Mouse (Mus musculus): Measurements from ENCODE around the gene Rabl6. TPM values are rescaled to one million over a fixed set of nuclear protein-coding genes. Genes with fewer than 3 reads are reported as not detected.

Gene Rabl6
- polyA plus RNA-seq (2014; fragmentation: Nextera tagmentation; extraction: Ambion mirVana), result 44.3 and 46.0 TPM in 2 replicates

- DNase-seq (ENCODE audit: low spot score) (peak; percentile 94), ATAC-seq (replicated peaks; ENCODE audit: insufficient number of reproducible peaks, low FRiP score, low TSS enrichment, low read depth) (peak; percentile 83)
- H3K4me2 ChIP-seq (ENCODE audit: low read depth, low read length), result peak within 1 kb of the TSS; percentile 62
- peak within 1 kb of the TSS; percentile 88 for H3K27ac ChIP-seq (replicated peaks; ENCODE audit: low read depth, low read length)
- peak within 1 kb of the TSS; percentile 96 for H3K9ac ChIP-seq (replicated peaks; ENCODE audit: low read length)
- H3K36me3 ChIP-seq (replicated peaks; ENCODE audit: control insufficient read depth, insufficient read depth, low read depth, low read length), result no peaks in the 10 kb centered on the region
- WGBS, result under 1% methylated on average over 76 of the region's 80 CpGs
- no peaks in the 10 kb centered on the region for H3K9me3 ChIP-seq (replicated peaks; ENCODE audit: control insufficient read depth, low read length)
- H3K4me1 ChIP-seq (ENCODE audit: control insufficient read depth, insufficient read depth, low read length), result peaks cover 2% of the 10 kb centered on the region; the same call in 1 of the 2 replicates
- H3K4me3 ChIP-seq (ENCODE audit: low read depth, low read length), result peak within 1 kb of the TSS; percentile 94
- H3K27me3 ChIP-seq (ENCODE audit: control insufficient read depth, insufficient read depth, low read length), result no peaks in the 10 kb centered on the region
Observed at GRCm38 (mm10) chr2:25607761-25608622, at the start of gene Rabl6. Gene Rabl6 (minus strand): TSS chr2:25608521.

- ATAC-seq (replicated peaks; ENCODE audit: insufficient number of reproducible peaks, low FRiP score, low TSS enrichment, low read depth), result no peak
- no peak for DNase-seq (ENCODE audit: low spot score)
- H3K27me3 ChIP-seq (ENCODE audit: control insufficient read depth, insufficient read depth, low read length), result no peaks in the 10 kb centered on the region
Observed at GRCm38 (mm10) chr2:25657652-25658051, 49.3 kb upstream of the Rabl6 start, which contains the start of gene Lcn5. Gene Lcn5 (plus strand): TSS chr2:25657952.

DNA sequence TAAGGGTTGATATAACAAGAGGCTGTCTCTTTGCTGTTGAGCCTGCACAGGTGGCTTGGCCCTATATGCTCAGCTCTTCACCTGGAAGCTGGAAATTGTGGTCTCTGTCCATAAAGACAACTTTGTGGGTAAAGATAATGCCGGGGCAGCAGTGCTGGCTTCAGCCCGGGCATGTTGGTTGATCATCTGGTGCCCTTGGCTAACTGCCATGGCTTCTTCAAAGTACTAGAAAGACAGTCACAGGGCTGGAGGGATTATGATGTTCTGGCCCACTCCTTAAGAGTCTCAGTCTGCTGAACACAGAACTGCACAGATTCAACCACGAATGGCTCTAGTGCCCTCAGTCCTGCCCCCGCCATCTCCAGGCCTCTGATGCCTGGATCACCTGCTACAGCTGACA lies 48.9 kb upstream of the Rabl6 start:
- Histone ChIP-seq H3K4me3 (ENCODE audit: low read depth, low read length) (no peak overlapping the region), H3K36me3 (replicated peaks; ENCODE audit: control insufficient read depth, insufficient read depth, low read depth, low read length) (no peaks in the 10 kb centered on the region), H3K27ac (replicated peaks; ENCODE audit: low read depth, low read length) (no peak overlapping the region), H3K27me3 (ENCODE audit: control insufficient read depth, insufficient read depth, low read length) (no peaks in the 10 kb centered on the region), H3K4me2 (ENCODE audit: low read depth, low read length) (no peak overlapping the region), H3K9ac (replicated peaks; ENCODE audit: low read length) (no peak overlapping the region), H3K9me3 (replicated peaks; ENCODE audit: control insufficient read depth, low read length) (no peaks in the 10 kb centered on the region), H3K4me1 (ENCODE audit: control insufficient read depth, insufficient read depth, low read length) (no peaks in the 10 kb centered on the region)
- DNase-seq (ENCODE audit: low spot score), result no peak
- WGBS, result 86% methylated on average over 4 of the region's 4 CpGs
- ATAC-seq (replicated peaks; ENCODE audit: insufficient number of reproducible peaks, low FRiP score, low TSS enrichment, low read depth), result no peak

More at GRCm38 (mm10) chr2:25657652-25658051, 49.3 kb upstream of the Rabl6 start, which contains the start of gene Lcn5:
- no peak within 1 kb of the TSS for H3K4me3 ChIP-seq (ENCODE audit: low read depth, low read length)
- no peak within 1 kb of the TSS for H3K9ac ChIP-seq (replicated peaks; ENCODE audit: low read length)
- no peak within 1 kb of the TSS for H3K27ac ChIP-seq (replicated peaks; ENCODE audit: low read depth, low read length)
- no peaks in the 10 kb centered on the region for H3K9me3 ChIP-seq (replicated peaks; ENCODE audit: control insufficient read depth, low read length)
- H3K4me1 ChIP-seq (ENCODE audit: control insufficient read depth, insufficient read depth, low read length), result no peaks in the 10 kb centered on the region
- H3K36me3 ChIP-seq (replicated peaks; ENCODE audit: control insufficient read depth, insufficient read depth, low read depth, low read length), result no peaks in the 10 kb centered on the region
- H3K4me2 ChIP-seq (ENCODE audit: low read depth, low read length), result no peak within 1 kb of the TSS

GRCm38 (mm10) chr2:25656691-25657090 lies 48.4 kb upstream of the Rabl6 start:
- no peaks in the 10 kb centered on the region for H3K27me3 ChIP-seq (ENCODE audit: control insufficient read depth, insufficient read depth, low read length)
- DNase-seq (ENCODE audit: low spot score), result no peak
- no peak overlapping the region for H3K27ac ChIP-seq (replicated peaks; ENCODE audit: low read depth, low read length)
- H3K4me2 ChIP-seq (ENCODE audit: low read depth, low read length), result no peak overlapping the region
- H3K4me1 ChIP-seq (ENCODE audit: control insufficient read depth, insufficient read depth, low read length), result no peaks in the 10 kb centered on the region
- no peaks in the 10 kb centered on the region for H3K36me3 ChIP-seq (replicated peaks; ENCODE audit: control insufficient read depth, insufficient read depth, low read depth, low read length)
- H3K9ac ChIP-seq (replicated peaks; ENCODE audit: low read length), result no peak overlapping the region
- ATAC-seq (replicated peaks; ENCODE audit: insufficient number of reproducible peaks, low FRiP score, low TSS enrichment, low read depth), result no peak
- no peak overlapping the region for H3K4me3 ChIP-seq (ENCODE audit: low read depth, low read length)
- WGBS, result 82% methylated on average over 4 of the region's 4 CpGs
- no peaks in the 10 kb centered on the region for H3K9me3 ChIP-seq (replicated peaks; ENCODE audit: control insufficient read depth, low read length)

GRCm38 (mm10) chr2:25654502-25654901 lies 46.2 kb upstream of the Rabl6 start:
- H3K4me1 ChIP-seq (ENCODE audit: control insufficient read depth, insufficient read depth, low read length), result no peaks in the 10 kb centered on the region
- no peaks in the 10 kb centered on the region for H3K9me3 ChIP-seq (replicated peaks; ENCODE audit: control insufficient read depth, low read length)
- 50% methylated on average over 1 of the region's 1 CpGs for WGBS
- H3K27me3 ChIP-seq (ENCODE audit: control insufficient read depth, insufficient read depth, low read length), result no peaks in the 10 kb centered on the region
- no peak overlapping the region for H3K4me3 ChIP-seq (ENCODE audit: low read depth, low read length)
- H3K36me3 ChIP-seq (replicated peaks; ENCODE audit: control insufficient read depth, insufficient read depth, low read depth, low read length), result no peaks in the 10 kb centered on the region
- DNase-seq (ENCODE audit: low spot score) (peak; percentile 24), ATAC-seq (replicated peaks; ENCODE audit: insufficient number of reproducible peaks, low FRiP score, low TSS enrichment, low read depth) (no peak)
- H3K4me2 ChIP-seq (ENCODE audit: low read depth, low read length), result no peak overlapping the region
- no peak overlapping the region for H3K9ac ChIP-seq (replicated peaks; ENCODE audit: low read length)
- H3K27ac ChIP-seq (replicated peaks; ENCODE audit: low read depth, low read length), result no peak overlapping the region

GRCm38 (mm10) chr2:25652902-25653301 lies 44.6 kb upstream of the Rabl6 start, which contains the start of gene Lcn8:
Gene Lcn8 (plus strand): TSS chr2:25653120.
- Histone ChIP-seq H3K27ac (replicated peaks; ENCODE audit: low read depth, low read length) (no peak within 1 kb of the TSS), H3K9me3 (replicated peaks; ENCODE audit: control insufficient read depth, low read length) (no peaks in the 10 kb centered on the region), H3K27me3 (ENCODE audit: control insufficient read depth, insufficient read depth, low read length) (no peaks in the 10 kb centered on the region), H3K4me3 (ENCODE audit: low read depth, low read length) (no peak within 1 kb of the TSS), H3K9ac (replicated peaks; ENCODE audit: low read length) (no peak within 1 kb of the TSS), H3K4me2 (ENCODE audit: low read depth, low read length) (no peak within 1 kb of the TSS), H3K4me1 (ENCODE audit: control insufficient read depth, insufficient read depth, low read length) (no peaks in the 10 kb centered on the region), H3K36me3 (replicated peaks; ENCODE audit: control insufficient read depth, insufficient read depth, low read depth, low read length) (no peaks in the 10 kb centered on the region)
- 78% methylated on average over 2 of the region's 2 CpGs for WGBS
- DNase-seq (ENCODE audit: low spot score) (no peak), ATAC-seq (replicated peaks; ENCODE audit: insufficient number of reproducible peaks, low FRiP score, low TSS enrichment, low read depth) (no peak)

GRCm38 (mm10) chr2:25639890-25640289 lies 31.6 kb upstream of the Rabl6 start:
- 15% methylated on average over 6 of the region's 6 CpGs for WGBS
- ATAC-seq (replicated peaks; ENCODE audit: insufficient number of reproducible peaks, low FRiP score, low TSS enrichment, low read depth), result no peak
- no peak overlapping the region for H3K4me2 ChIP-seq (ENCODE audit: low read depth, low read length)

DNA sequence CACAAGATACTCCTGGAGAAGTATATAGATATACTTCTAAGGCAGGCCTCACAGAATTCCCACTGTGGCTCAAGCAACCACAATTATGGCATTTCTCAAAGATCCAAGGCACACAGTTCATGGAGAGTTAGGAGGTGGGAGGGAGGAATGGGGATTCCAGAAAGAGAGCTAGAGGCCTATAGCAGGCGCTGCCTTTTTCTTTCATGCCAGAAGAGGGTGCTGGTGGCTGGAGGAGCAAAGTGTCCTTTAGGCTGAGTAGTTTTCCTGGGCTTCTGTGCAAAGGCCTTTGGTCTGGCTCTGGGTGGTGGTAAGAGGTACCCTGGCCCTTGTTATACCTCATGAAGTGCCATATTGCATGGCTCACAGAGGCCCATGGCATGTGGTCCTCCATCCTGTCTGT lies 25.7 kb upstream of the Rabl6 start:
- H3K9me3 ChIP-seq (replicated peaks; ENCODE audit: control insufficient read depth, low read length), result no peaks in the 10 kb centered on the region
- no peaks in the 10 kb centered on the region for H3K4me1 ChIP-seq (ENCODE audit: control insufficient read depth, insufficient read depth, low read length)
- no peaks in the 10 kb centered on the region for H3K27me3 ChIP-seq (ENCODE audit: control insufficient read depth, insufficient read depth, low read length)
- WGBS, result 14% methylated on average over 1 of the region's 1 CpGs
- no peak overlapping the region for H3K4me3 ChIP-seq (ENCODE audit: low read depth, low read length)
- H3K36me3 ChIP-seq (replicated peaks; ENCODE audit: control insufficient read depth, insufficient read depth, low read depth, low read length), result no peaks in the 10 kb centered on the region
- H3K27ac ChIP-seq (replicated peaks; ENCODE audit: low read depth, low read length), result no peak overlapping the region
- DNase-seq (ENCODE audit: low spot score) (no peak), ATAC-seq (replicated peaks; ENCODE audit: insufficient number of reproducible peaks, low FRiP score, low TSS enrichment, low read depth) (no peak)
- H3K4me2 ChIP-seq (ENCODE audit: low read depth, low read length), result no peak overlapping the region
- H3K9ac ChIP-seq (replicated peaks; ENCODE audit: low read length), result no peak overlapping the region

More at GRCm38 (mm10) chr2:25639890-25640289, 31.6 kb upstream of the Rabl6 start:
- no peaks in the 10 kb centered on the region for H3K9me3 ChIP-seq (replicated peaks; ENCODE audit: control insufficient read depth, low read length)
- no peak overlapping the region for H3K27ac ChIP-seq (replicated peaks; ENCODE audit: low read depth, low read length)
- H3K27me3 ChIP-seq (ENCODE audit: control insufficient read depth, insufficient read depth, low read length), result no peaks in the 10 kb centered on the region
- H3K9ac ChIP-seq (replicated peaks; ENCODE audit: low read length), result no peak overlapping the region
- H3K4me1 ChIP-seq (ENCODE audit: control insufficient read depth, insufficient read depth, low read length), result no peaks in the 10 kb centered on the region
- DNase-seq (ENCODE audit: low spot score), result peak; percentile 68
- H3K36me3 ChIP-seq (replicated peaks; ENCODE audit: control insufficient read depth, insufficient read depth, low read depth, low read length), result no peaks in the 10 kb centered on the region
- H3K4me3 ChIP-seq (ENCODE audit: low read depth, low read length), result no peak overlapping the region
